Mouse (Mus musculus): Measurements from ENCODE around the gene Rasl12.

Gene Rasl12

DNA sequence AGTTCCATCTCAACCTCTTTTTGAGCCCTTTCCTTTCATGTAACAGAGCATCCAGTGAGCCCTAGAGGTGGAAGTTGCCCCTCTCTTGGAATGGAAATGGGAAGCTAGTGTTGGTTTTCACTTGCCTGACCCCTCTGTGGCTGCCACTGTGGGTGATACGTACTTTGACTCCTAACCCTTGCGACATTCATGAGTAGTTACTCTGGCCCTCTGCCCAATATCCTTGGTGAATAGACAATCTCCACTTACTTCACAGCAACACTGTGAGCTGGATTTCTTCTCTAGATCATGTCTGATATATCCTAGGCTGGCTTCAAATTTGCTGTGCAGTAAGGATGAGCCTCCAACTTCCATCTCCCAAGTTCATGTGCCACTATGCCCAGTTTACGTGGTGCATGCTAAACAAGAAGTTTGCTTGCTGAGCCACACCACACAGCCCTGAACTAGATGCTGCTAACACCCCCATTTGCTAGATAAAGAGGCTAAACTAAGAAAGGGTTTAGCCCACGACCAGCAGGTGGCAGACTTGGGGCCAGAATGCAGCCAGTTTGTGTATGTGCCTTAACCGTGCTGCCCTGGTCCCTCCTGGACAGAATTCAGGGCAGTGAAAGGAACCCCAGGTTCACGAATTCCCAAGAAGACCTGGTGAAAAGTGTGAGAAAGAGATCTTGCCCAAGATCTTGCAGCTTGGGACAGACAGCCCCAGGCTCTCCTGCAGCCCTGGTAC lies 5.5 kb upstream of the Rasl12 start:
- DNase-seq (ENCODE audit: low spot score): peak; percentile 27

DNA sequence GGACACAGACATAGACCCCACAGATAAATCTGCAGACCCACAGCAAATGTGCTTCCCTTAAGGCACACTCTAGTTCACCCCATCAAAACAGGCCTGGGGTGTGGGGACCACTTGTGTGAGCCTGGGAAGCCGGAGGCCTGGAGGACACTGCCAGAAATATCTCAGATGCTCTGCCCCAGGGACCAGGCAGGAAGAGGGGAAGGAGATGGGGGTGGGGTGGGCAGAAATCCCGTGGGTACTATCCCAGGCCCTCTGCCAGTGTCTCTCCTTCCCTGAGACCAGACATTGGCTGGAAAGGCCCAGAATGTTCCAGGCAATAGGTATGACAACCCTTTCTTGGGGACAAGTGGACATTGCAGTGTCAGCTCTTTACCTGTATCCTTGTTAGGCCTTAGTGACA lies 4.7 kb upstream of the Rasl12 start:
- no peak for DNase-seq (ENCODE audit: low spot score)

DNA sequence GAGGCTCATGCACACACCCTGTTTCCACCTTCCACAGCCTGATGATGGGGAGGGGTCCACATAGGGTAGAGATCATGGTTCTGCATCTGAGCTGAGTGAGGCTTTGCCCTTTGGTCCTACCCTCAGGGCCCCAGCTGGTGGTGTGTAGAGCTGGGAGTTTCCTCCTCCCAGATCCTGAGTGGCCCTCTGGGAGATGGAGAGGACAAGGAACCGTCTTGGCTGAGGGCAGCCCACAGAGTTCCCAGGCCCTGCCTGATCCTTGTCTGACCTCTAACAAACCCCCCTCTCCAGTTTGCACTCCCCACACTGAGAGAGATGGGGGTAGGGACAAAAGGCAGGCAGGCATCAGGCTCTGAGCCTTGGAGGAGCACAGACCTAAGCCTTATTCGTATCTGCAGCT lies 3.9 kb upstream of the Rasl12 start:
- no peak for DNase-seq (ENCODE audit: low spot score)

DNA sequence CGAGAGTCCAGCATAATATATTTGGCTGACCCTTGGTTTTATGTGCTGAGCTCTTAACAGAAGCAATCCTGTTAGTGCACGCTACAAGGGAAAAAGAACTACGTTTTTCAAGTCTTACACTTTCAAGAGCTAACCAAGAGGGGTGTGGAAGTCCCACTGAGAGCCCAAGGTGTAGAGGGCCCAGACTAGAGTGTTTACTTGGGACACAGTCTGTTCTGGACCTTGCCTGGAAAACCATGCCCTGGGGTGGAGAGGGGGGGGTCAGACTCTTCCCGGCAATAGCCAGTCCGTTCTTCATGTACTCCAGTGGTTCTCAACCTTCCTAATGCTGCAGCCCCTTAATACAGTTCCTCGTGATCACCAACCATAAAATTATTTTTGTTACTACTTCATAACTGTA lies 1.6 kb downstream of the Rasl12 start:
- DNase-seq (ENCODE audit: low spot score): no peak

GRCm38 (mm10) chr9:65404331-65405183 lies 6.3 kb downstream of the Rasl12 start:
- no peak for DNase-seq (ENCODE audit: low spot score)

GRCm38 (mm10) chr9:65405184-65405449 lies 6.8 kb downstream of the Rasl12 start:
- DNase-seq (ENCODE audit: low spot score): no peak

- DNase-seq (ENCODE audit: low spot score): no peak
These were observed 9.0 kb downstream of the Rasl12 start for GRCm38 (mm10) chr9:65407327-65407726.

GRCm38 (mm10) chr9:65407861-65408260 lies 9.6 kb downstream of the Rasl12 start:
- no peak for DNase-seq (ENCODE audit: low spot score)

GRCm38 (mm10) chr9:65408871-65409295 lies 10.6 kb downstream of the Rasl12 start:
- no peak for DNase-seq (ENCODE audit: low spot score)

DNA sequence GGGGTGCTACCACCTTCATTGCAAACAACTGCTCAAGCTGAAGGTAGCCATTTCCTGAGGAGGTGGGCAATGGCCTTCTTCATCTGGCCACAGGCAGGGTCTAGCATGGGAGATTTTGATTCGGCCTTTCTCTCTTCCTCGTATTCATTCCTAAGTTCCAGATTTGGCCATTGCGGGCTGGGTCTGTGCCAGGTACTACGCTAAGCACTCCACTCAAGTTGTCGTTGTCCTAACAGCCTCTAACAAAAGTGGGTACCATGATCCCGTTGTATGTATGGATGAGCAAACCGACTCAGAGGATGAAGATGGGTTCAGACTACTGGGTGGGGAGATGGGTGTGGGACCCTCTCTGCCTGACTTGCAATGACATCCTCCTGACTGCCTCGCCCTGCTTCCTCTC lies 12.1 kb downstream of the Rasl12 start:
- no peak for DNase-seq (ENCODE audit: low spot score)

DNA sequence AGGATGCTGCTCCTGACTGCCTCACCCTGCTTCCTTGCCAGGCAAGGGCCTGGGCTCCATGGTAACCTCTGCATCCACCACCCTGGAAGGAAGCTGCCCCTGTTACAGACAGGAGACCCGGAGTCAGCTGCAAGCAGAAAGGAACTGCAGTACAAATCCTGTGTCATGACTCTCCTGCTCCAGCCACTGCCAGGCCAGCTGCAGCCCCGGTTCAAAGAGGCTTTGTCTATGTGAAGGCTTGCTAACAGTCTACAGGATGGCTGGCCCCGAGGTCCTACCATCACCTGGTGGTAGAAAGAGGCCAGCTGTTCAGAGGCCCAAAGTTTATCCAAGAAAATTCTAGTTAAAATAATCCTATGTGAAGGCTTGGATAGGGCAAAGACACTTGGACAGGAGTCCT lies 13.0 kb downstream of the Rasl12 start:
- DNase-seq (ENCODE audit: low spot score): no peak

DNA sequence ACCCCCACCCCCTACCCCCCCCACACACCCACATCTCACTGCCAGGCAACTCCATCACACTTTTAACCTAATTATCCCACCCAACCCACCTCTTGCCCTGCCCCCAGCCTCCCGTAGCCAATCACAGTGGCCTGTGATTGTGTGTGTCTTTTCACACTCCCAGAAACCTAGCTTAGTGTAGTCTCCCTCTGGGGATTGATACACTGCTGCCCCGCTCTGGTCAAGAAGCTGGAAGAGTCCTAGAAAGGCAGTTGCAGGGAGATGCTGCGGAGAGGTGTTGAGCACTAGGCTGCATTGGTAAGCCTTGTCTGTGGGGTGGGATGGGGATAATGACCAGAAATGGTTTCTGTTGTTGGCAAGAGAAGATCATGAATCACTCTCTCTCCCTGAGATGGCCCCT lies 19.4 kb downstream of the Rasl12 start:
- DNase-seq (ENCODE audit: low spot score): no peak

DNA sequence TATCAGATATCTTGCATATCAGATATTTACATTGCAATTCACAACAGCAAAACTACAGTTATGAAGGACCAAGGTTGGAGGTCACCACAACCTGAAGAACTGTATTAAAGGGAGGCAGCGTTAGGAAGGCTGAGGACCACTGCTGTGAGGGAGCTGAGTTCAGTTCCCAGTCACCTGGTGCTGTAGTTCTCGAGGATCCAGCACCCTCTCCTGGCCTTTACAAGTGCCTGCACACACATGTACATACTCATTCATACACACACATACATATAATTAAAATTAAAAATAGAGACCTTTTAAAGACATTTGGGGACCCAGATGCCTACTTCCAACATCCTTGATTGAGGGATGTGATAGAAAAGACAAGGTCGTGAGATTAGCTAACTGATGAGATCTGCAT lies 21.3 kb downstream of the Rasl12 start:
- no peak for DNase-seq (ENCODE audit: low spot score)

DNA sequence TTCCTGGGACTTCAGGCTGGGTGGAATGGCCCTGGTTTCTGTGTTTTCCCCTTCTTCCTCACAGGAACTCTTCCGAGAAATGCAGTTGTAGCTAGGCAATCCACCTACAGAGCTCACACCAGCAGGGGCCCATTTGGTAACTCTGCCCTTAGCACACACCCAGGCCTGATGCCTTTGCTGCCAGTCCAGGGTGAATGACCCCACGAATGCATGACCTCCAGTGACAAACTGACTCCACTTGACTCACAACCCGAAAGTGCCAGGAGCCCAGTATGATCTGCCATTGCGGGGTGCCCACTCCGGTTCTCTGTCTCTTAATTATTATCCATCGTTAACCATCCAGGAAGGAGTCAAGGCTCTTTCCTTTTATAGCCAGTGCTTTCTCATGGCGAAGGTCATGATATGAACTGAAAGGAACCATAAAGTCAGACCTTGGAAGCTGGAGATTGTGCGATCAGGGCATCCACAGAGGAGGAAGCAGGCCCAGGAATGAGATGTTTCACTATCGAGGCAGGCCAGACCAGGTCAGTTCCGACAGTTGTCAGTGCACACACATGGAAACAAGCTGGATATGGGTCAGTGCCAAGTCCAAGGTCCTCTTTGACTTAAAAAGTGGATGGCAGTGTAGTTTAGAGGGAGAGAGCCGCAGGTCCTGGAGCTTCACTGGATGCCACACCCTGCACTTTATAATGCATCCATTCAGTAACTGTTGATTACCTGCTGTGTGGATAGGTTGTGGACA lies 24.6 kb downstream of the Rasl12 start, which contains the start of gene Slc51b:
Gene Slc51b (minus strand): TSS at position 196 of the 742 bp plus-strand sequence.
- DNase-seq (ENCODE audit: low spot score): no peak

- DNase-seq (ENCODE audit: low spot score): no peak
These were observed 26.1 kb downstream of the Rasl12 start for GRCm38 (mm10) chr9:65424393-65424792.

DNA sequence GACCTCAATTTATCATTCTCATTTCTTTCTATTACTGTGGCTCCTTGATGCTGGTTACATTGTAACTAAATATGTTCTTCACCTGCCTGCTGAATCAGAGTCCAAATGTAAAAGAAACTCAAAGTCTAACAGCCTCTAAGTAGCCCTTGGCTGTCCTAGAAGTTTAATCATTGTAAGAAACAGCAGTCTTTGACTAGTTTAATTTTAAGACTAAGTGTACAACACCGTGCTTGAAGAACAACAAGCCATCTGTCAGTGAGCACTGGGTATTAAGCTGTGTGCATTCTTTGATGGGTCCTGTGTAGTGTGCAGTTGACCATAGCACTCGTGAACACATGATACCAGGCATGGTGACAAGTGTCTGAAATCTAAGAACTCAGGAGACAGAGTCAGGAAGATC lies 29.2 kb downstream of the Rasl12 start:
- no peak for DNase-seq (ENCODE audit: low spot score)

GRCm38 (mm10) chr9:65428003-65428402 lies 29.7 kb downstream of the Rasl12 start:
- no peak for DNase-seq (ENCODE audit: low spot score)

DNA sequence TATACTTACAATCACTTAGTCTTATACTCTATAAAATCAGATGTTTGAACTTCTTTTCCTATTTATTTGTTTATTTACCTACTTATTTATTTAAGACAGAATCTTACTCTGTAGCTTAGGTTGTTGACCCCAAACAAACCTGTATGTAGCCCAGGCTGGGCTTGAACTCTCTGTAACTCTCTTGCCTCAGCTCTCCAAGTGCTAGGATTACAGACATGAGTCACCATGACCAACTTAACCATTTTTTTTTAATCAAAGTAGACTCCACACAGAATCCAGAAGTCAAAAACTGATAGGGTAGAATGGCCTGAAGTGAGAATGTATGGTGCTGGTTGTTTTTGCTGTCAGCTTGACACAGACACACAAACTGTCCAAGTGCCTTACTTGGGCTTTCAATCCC lies 32.1 kb downstream of the Rasl12 start:
- no peak for DNase-seq (ENCODE audit: low spot score)

GRCm38 (mm10) chr9:65430921-65431320 lies 32.6 kb downstream of the Rasl12 start:
- no peak for DNase-seq (ENCODE audit: low spot score)

- peak; percentile 67 for DNase-seq (ENCODE audit: low spot score)
These were observed 33.9 kb downstream of the Rasl12 start for GRCm38 (mm10) chr9:65432236-65432635.

GRCm38 (mm10) chr9:65434140-65434539 lies 35.8 kb downstream of the Rasl12 start:
- peak; percentile 50 for DNase-seq (ENCODE audit: low spot score)

GRCm38 (mm10) chr9:65435211-65435610 lies 36.9 kb downstream of the Rasl12 start:
- no peak for DNase-seq (ENCODE audit: low spot score)

All from T-cell, adult 2 months (primary cell).